Mouse (Mus musculus) adrenal gland, adult 8-10 months (tissue): ENCODE results near the gene Mboat1. TPM values are rescaled to one million over a fixed set of nuclear protein-coding genes. Genes with fewer than 3 reads are reported as not detected.

Experiments
- DNase-seq: peaks from one replicate; pipeline ENCODE4 v3.0.0; 2022
- total RNA-seq, 4 experiments: library from RNA; stranded (reverse); gene quantifications; 2 replicates each; pipeline ENCODE4 v1.2.4; 2022

Gene Mboat1
- total RNA-seq = 1 to 10 TPM; 3.9 to 4.4 (median 4.1) TPM

GRCm38 (mm10) chr13:30136243-30136922 is at the start of gene Mboat1:
Gene Mboat1, plus strand, starts transcription at chr13:30136489.
- DNase-seq = peak; percentile 58

GRCm38 (mm10) chr13:30093086-30093485 is 43.2 kb upstream of the Mboat1 start:
- DNase-seq = no peak

GRCm38 (mm10) chr13:30095851-30096250 is 40.4 kb upstream of the Mboat1 start:
- no peak for DNase-seq

- no peak for DNase-seq
These were observed 39.8 kb upstream of the Mboat1 start for GRCm38 (mm10) chr13:30096536-30096935.

- no peak for DNase-seq
These were observed 27.2 kb upstream of the Mboat1 start for GRCm38 (mm10) chr13:30109001-30109600.

- no peak for DNase-seq
These were observed 20.5 kb upstream of the Mboat1 start for GRCm38 (mm10) chr13:30115792-30116191.

- no peak for DNase-seq
These were observed 787 bp downstream of the Mboat1 start for GRCm38 (mm10) chr13:30136923-30137629.

GRCm38 (mm10) chr13:30137951-30138350 is 1.7 kb downstream of the Mboat1 start:
- no peak for DNase-seq

- DNase-seq = no peak
These were observed 3.9 kb downstream of the Mboat1 start for GRCm38 (mm10) chr13:30140149-30140548.

GRCm38 (mm10) chr13:30140646-30141045 is 4.4 kb downstream of the Mboat1 start:
- DNase-seq = peak; percentile 18

- DNase-seq = no peak
These were observed 5.7 kb downstream of the Mboat1 start for GRCm38 (mm10) chr13:30141996-30142395.

- DNase-seq = no peak
These were observed 10.2 kb downstream of the Mboat1 start for GRCm38 (mm10) chr13:30146468-30146867.

- DNase-seq = no peak
These were observed 18.0 kb downstream of the Mboat1 start for GRCm38 (mm10) chr13:30154264-30154663.

GRCm38 (mm10) chr13:30159626-30160025 is 23.3 kb downstream of the Mboat1 start:
- no peak for DNase-seq

- DNase-seq = no peak
These were observed 27.2 kb downstream of the Mboat1 start for GRCm38 (mm10) chr13:30163521-30163920.

GRCm38 (mm10) chr13:30166138-30167090 is 30.1 kb downstream of the Mboat1 start:
- DNase-seq = no peak

- no peak for DNase-seq
These were observed 31.2 kb downstream of the Mboat1 start for GRCm38 (mm10) chr13:30167499-30167898.

- no peak for DNase-seq
These were observed 32.5 kb downstream of the Mboat1 start for GRCm38 (mm10) chr13:30168803-30169202.

- no peak for DNase-seq
These were observed 33.8 kb downstream of the Mboat1 start for GRCm38 (mm10) chr13:30170061-30170460.

GRCm38 (mm10) chr13:30174586-30174985 is 38.3 kb downstream of the Mboat1 start:
- no peak for DNase-seq

- DNase-seq = no peak
These were observed 41.1 kb downstream of the Mboat1 start for GRCm38 (mm10) chr13:30177356-30177755.

GRCm38 (mm10) chr13:30185549-30185948 is 49.3 kb downstream of the Mboat1 start:
- no peak for DNase-seq
